Mouse (Mus musculus): ENCODE measurements at regions not wholly inside any gene's neighbourhood (a gene's known extent, or its start where the extent isn't known, plus 50 kb on each side); places are given as distances from the start of the nearest gene placed in this dataset.
"Not testable (repeated sequence)": the region's sequence is repeated elsewhere in the genome, so short reads cannot be mapped to it uniquely, and the experiment has no call there.

DNA sequence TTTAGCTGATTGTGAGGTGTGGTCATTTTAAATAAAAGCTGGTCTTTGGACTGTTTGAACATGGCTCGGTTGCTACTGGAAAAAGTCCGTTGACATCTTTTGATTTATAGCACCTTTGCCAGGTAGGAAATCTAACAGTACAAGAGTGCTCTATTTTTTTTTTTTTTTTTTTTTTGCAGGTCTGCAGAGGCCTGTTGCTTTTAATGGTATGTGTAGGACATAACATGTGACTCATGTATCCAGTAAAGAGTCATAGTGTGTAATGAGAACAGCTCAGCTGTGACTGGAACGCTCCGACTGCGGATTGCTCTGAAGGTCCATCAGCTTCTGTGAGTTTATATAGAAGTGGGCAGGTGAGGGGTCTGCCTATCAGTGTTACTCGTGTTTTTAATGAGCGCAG lies 190.0 kb upstream of the Tmem45b start:
- DNase-seq (ENCODE audit: low spot score), result no peak
- intact Hi-C loops (cut with DNase I), result no loop called here

DNA sequence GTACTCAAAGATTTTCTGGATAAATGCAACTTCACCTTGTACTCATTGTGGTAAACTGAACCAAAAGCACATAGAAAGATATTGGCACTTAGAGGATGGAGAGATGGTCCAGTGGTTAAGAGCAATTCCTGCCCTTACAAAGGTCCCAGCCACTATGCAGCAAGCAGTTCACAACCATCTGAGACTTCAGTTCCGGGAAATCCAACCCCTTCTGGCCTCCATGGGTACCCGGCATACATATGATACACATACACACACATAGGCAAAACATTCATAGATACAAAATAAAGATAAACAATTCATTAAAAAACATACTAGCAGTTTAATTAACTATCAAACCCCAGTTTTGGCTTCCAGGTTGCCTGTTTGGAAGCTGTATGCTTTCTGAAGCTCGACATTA lies 189.5 kb upstream of the Tmem45b start:
- intact Hi-C loops (cut with DNase I), result no loop called here

DNA sequence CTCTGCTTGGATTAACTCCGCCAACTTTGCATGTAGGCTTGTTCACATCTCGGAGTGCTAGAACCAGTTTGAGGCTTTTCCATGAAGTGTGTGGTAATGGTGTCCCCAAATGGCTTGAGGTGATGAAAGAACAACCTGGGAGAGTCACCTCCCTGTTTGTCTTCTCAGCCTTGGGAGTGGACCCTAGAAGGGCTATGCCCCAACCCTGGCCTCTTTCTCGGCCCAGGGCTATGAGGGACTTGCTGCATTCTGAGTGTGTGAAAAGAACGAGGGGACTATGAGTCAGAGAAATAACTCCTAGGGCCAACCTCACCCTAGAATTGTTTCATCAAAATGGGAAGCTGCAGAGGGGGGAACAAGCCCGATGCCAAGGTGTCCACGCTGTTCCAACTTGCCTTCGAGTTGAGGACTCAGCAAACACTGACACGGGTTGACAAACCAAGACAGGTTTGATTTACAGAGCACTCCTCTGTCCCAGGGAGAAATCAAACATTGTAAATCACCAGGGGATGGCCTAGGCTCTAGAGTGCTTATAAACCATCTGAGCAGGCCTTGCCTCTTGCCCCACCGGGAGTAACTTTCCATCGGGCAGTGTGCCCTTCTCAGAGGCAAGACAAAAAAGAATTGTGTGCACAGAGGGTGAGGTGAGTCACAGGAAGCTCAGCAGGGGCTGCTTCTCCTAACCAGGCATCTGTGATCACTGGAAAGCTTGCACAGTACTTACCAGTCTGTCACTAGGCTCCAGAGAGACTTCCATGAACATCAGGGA lies 186.3 kb upstream of the Tmem45b start:
- intact Hi-C loops (cut with DNase I), result no loop called here
- no peak for DNase-seq (ENCODE audit: low spot score)

More for the DNA sequence above, 189.5 kb upstream of the Tmem45b start:
- DNase-seq (ENCODE audit: low spot score), result no peak

GRCm38 (mm10) chr9:31649073-31649472 lies 184.8 kb upstream of the Tmem45b start:
- DNase-seq (ENCODE audit: low spot score), result no peak
- intact Hi-C loops (cut with DNase I), result no loop called here

- intact Hi-C loops (cut with DNase I), result no loop called here
- DNase-seq (ENCODE audit: low spot score), result no peak
These were observed 184.3 kb upstream of the Tmem45b start for GRCm38 (mm10) chr9:31648551-31648950.

DNA sequence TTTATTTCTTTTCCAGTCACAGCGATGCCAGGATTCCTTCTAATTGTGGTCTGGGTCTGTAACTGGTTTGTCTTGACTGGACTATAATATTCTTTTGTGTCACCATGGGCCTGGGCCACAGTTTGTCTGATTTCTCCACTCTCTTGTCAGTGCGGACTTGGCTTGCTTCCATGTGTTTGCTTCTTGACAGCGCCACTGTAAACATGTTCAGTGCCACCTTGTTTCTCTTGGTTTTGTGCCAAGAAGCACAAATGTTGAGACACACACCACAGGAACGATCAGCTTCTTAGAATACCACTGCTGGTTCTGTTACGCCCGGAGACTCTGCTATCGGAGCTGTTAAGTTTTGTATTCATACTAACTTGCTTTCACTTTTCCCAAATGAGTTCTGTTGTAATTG lies 180.9 kb upstream of the Tmem45b start:
- intact Hi-C loops (cut with DNase I), result no loop called here
- no peak for DNase-seq (ENCODE audit: low spot score)

GRCm38 (mm10) chr9:31644106-31644505 lies 179.8 kb upstream of the Tmem45b start:
- intact Hi-C loops (cut with DNase I), result no loop called here
- no peak for DNase-seq (ENCODE audit: low spot score)

DNA sequence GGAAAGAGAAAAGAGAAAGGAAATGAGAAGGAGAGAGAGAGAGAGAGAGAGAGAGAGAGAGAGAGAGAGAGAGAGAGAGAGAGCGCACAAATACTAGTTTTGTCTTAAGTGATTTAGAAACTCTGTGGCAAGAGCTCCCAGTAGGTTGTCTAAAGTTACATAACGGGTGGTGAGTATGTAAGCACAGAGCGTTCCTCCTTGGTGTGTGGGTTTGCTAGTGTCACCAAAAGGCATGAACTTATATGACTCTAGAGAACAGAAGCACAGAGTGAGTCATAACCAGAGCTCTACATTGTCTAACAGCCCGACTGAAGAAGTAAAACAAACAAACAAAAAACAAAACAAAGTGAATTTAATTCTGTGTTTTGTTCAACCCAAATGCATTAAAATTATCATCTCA lies 177.9 kb upstream of the Tmem45b start:
- DNase-seq (ENCODE audit: low spot score), result no peak
- intact Hi-C loops (cut with DNase I), result no loop called here

DNA sequence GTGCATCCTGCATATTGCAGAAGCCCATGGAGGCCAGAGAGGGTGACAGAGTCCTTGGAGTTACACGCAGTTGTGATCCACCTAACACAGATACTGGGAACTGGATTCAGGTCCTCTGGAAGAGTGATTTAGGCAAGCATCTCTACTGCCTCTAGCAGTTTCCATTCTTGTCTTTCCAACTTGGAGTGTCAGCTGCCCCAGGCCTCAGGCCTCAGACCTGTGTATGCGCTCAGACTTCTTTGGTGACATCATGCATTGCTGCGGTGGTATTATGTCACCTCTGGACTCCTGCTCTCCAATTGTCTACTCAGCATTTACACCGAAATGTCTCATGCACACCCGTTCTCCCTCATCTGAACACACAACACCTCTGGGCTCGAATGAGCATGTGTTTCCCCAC lies 164.0 kb upstream of the Tmem45b start:
- intact Hi-C loops (cut with DNase I), result no loop called here

GRCm38 (mm10) chr9:31621553-31621952 lies 157.3 kb upstream of the Tmem45b start:
- intact Hi-C loops (cut with DNase I); DNase-seq (ENCODE audit: low spot score): not testable (repeated sequence)

More for the DNA sequence above, 164.0 kb upstream of the Tmem45b start:
- DNase-seq (ENCODE audit: low spot score), result no peak

DNA sequence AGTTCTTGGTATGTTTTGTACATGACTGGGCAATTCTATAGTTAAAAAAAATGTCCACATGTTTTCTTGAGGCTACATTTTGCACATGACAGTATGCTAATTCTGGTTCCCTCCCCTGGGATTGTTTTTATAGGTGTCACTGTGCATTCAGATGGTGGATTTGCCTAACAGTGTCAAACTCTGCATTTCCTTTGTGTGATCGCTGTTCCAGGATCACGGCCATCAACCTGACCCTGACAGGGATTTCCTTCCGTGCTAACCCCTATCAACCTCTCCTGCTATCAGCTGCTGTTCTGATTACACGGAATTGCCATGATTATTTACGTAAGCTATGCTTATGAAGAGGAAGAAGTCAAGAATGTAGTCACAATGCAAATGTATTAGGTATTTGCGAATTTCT lies 155.1 kb upstream of the Tmem45b start:
- DNase-seq (ENCODE audit: low spot score), result no peak
- intact Hi-C loops (cut with DNase I), result no loop called here

DNA sequence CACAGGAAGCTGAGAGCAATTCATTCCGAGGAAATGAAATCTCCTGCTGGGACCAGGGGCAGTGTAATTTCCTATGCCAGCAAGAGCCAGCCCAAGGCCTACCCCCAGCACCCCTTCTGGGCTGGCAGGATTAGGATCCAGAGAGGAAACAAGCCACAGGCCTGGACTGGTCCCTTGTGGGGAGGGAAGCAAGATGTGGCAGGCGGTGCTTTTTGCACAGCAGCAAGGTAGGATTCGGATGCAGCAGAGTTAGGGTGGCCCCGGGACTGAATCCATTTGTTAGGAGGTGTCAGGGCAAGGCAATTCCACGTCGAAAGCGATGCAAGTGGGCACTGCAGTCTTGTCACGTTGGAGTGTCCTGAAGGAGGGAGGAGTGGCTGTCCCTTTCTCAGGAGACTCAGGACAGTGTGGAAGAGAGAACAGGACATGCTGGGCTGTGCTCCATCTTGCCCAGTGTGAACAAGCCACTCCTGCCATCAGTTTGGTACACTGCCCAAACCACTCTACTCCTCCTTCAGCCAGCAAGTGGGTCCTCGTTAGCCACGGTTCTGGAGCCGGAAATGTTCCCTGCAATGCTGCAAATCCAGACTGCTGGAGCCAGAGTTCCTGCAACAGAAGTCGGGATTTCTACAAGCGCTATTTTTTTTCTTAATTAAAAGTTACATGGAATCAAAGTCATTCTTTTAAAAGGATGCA lies 150.1 kb upstream of the Tmem45b start:
- intact Hi-C loops (cut with DNase I), result no loop called here
- DNase-seq (ENCODE audit: low spot score), result no peak

DNA sequence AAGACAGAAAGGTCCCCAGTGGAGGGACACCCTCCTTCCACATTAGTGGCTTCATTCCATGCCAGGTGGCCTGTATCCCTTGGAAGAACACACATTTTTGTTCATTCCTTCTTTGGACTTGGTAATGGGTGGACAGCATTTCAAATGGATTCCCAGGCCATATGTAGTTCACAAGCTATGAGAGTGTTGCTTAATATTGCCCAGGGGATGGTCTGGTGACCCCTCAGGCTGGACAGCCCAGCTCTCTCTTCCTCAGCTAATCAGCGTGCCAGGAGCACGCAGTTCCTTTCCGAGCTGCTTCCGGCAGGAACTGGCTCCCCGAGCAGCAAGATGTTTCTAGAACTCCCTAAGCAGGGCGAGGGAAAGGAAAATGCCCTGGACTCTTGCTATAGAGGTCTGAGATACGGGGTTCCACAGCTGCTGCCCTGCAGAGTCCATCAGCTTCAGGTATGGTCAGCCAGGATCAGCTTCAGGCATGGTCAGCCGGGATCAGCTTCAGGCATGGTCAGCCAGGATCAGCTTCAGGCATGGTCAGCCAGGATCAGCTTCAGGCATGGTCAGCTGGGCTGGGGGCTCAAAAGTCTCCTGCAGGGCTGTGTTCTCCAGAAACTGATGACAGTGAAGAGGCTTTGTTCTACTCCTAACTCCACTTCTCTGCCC lies 146.9 kb upstream of the Tmem45b start:
- DNase-seq (ENCODE audit: low spot score), result no peak
- intact Hi-C loops (cut with DNase I), result no loop called here

DNA sequence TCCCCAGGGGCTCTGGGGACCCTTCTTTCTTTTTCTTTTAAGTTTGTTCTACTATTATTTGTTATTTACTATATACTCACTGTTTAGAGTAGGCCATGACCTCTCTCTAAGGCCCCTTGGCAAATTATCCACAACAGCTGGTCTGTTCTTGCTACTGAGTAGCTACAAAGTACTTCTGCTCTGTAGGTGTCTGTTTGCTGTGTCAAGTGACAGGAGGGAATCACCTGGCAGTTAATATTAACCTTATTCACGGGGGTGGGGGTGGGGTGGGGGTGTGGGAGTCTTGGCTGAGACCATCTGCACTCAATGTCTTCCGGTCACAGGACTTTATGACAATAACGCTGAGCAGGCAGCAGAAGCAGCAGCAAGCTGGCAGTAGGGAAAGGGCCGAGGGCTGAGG lies 146.4 kb upstream of the Tmem45b start:
- no peak for DNase-seq (ENCODE audit: low spot score)
- intact Hi-C loops (cut with DNase I), result no loop called here

DNA sequence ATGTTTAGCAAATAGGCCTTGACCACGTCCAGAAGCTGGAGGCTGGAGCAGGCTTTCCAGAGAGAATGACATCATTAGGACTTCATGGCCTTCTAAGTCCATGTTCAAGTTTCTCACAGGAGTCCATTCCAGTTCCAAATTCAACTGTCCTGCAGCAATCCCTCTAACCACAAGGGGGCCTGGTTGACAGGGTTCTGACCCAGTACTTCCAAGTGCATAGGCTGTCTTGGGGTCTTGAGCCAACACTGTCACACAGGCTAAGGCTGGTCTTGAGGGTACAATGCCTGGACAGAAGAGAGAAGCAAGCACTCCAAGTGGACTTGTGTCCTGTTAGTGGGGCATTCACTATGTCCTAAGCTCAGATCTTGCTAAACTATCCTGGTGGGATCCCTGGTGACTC lies 145.9 kb upstream of the Tmem45b start:
- intact Hi-C loops (cut with DNase I), result no loop called here
- no peak for DNase-seq (ENCODE audit: low spot score)

DNA sequence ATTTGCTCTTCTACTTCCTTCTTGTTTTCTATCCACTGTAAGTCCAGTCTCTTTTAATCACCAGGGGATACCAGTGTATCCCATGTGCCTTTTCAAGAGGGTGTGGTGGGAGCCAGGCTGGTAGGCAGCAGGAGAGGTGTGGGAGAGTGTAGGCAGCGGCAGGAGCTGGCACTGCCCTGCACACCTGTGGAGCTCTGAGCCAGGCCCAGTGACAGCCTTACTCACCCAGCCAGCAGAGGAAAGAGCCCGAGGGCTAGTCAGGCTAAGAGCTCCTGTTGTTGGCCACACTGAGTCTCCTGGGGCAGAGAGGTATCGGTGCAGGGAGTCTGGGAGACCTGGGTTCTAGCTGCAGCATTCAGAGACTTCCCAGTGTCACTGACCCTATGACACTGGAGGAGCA lies 145.5 kb upstream of the Tmem45b start:
- DNase-seq (ENCODE audit: low spot score), result no peak
- intact Hi-C loops (cut with DNase I), result no loop called here

DNA sequence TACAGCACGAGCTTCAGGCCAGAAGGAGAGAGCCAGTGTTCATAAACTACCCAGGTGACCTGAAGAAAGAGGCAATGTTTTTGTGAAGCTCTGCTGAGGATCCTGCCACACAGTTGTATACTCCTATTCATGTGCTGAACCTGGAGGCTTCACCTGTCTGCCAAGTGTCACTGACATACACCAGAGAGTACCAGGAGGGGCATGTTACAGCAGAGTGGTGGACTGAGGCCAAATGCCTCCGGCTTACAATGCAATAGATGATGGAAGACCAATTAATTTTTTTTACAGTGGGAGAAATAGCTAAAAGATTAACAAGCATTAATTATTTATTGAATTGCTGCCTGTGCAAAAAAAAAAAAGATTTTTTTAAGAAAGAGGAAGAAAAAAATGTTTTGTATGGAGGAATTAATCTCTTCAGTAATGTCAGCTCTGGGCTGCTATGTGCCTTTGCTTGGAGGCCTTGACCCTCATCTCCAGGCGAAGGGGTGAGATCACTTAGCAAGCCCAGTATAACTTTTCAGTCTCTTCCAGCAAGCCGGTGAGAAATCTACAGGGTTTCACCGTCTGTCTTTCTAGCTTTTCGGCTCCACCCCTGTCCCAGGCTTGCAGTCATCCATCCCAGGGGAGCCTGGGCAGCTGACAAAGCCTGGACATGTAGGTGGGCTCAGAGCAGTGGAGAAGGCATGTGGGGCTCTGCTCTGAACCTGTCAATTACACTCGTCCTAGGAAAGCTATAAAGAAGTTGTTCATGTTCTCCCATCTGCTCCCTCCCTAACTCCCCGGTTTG lies 144.0 kb upstream of the Tmem45b start:
- DNase-seq (ENCODE audit: low spot score), result no peak
- intact Hi-C loops (cut with DNase I), result no loop called here

DNA sequence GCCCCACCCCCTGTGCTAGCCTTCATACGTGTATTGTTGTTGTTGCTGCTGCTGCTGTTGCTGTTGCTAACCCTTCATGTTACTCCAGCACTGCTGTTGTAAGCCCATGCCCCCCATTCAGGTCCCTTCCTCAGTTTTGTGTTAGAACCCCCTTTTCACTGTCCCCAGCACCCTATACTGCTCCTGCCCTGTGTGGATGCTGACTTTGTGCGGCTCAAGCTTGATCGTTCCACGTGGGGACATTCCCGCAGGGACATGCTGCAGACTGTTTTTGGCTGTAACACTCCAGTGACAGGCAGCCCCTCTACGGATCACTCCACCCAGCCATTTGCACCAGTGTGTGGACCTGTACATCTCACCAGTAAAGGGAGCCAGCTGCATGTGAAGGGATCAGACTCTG lies 142.7 kb upstream of the Tmem45b start:
- intact Hi-C loops (cut with DNase I), result no loop called here
- no peak for DNase-seq (ENCODE audit: low spot score)

DNA sequence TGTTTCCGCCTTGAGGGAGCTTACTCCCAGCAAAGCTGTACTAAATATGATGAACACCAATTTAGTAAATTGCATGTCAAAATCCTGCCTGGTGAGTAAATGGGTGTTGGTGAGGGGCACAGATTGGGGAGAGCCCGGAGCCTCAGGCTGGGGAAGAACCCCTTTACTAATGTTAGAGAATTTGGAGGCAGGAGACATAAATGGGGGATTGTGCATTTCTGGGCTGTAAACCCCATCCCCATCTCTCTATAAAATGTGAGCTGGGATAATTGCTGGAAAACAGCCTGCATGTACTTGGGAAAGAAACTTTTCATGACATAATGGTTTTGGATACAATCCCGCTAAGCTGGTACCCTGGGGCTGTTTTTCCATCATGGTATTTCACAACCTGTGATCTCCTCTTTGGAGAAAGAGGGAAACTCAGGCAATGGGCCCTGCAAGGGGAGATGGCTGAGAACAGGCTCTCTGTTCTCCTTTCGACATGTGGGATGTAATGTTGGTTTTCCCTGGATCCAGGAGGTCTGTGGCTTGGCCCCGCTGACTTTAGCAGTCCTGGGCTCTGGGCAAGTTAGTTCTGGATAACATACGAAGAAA lies 140.3 kb upstream of the Tmem45b start:
- intact Hi-C loops (cut with DNase I), result no loop called here

DNA sequence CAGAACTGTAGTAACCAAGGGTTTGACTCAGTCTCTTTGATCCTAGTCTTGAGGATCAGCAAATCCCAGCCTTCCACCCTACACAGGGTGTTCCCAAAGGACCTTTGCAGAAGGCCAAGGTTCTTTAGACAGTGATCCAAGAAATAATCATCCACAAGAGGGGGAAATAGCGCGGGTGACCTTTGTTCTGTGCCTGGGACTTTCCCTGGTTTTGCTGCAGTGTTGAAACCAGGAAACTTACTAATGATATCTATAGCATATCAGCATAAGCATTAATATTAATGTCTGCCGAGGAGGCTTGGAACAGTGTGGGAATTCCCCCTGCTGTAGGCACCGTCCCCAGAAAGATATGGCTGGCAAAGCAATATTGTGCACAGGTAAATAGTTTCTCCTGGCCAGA lies 138.4 kb upstream of the Tmem45b start:
- no peak for DNase-seq (ENCODE audit: low spot score)

More for the DNA sequence above, 140.3 kb upstream of the Tmem45b start:
- no peak for DNase-seq (ENCODE audit: low spot score)

More for the DNA sequence above, 138.4 kb upstream of the Tmem45b start:
- intact Hi-C loops (cut with DNase I), result no loop called here
